Mouse (Mus musculus): ENCODE measurements around the gene Slc25a14. TPM values are rescaled to one million over a fixed set of nuclear protein-coding genes. Genes with fewer than 3 reads are reported as not detected.

Gene Slc25a14
- polyA plus RNA-seq, 1 experiment from 2014 or later: 17.3 TPM

- H3K4me1 ChIP-seq: no peaks in the 10 kb centered on the region
- DNase-seq (ENCODE audit: low spot score): no peak
- WGBS: 58% methylated on average over 3 of the region's 3 CpGs
- no peak overlapping the region for H3K27ac ChIP-seq (replicated peaks)
- H3K36me3 ChIP-seq (replicated peaks): no peaks in the 10 kb centered on the region
- no peaks in the 10 kb centered on the region for H3K27me3 ChIP-seq (replicated peaks; ENCODE audit: low read depth, poor library complexity, severe bottlenecking)
- H3K9me3 ChIP-seq: no peaks in the 10 kb centered on the region
- H3K4me3 ChIP-seq: no peak overlapping the region
These were observed 48.5 kb downstream of the Slc25a14 start for GRCm38 (mm10) chrX:48671714-48672113.

- DNase-seq (ENCODE audit: low spot score): no peak
- H3K4me3 ChIP-seq: no peak within 1 kb of the TSS
- H3K4me1 ChIP-seq: no peaks in the 10 kb centered on the region
- H3K9me3 ChIP-seq: no peaks in the 10 kb centered on the region
- WGBS: 79% methylated on average over 4 of the region's 4 CpGs
- no peaks in the 10 kb centered on the region for H3K36me3 ChIP-seq (replicated peaks)
- H3K27me3 ChIP-seq (replicated peaks; ENCODE audit: low read depth, poor library complexity, severe bottlenecking): no peaks in the 10 kb centered on the region
- H3K27ac ChIP-seq (replicated peaks): no peak within 1 kb of the TSS
These were observed 51.0 kb downstream of the Slc25a14 start, which contains the start of gene Gpr119 for GRCm38 (mm10) chrX:48674171-48674570. TSS of gene Gpr119 (minus strand) at chrX:48674478.

GRCm38 (mm10) chrX:48683451-48683850 is 60.2 kb downstream of the Slc25a14 start:
- H3K4me3 ChIP-seq: no peak overlapping the region
- no peak overlapping the region for H3K27ac ChIP-seq (replicated peaks)
- peak; percentile 25 for DNase-seq (ENCODE audit: low spot score)
- 21% methylated on average over 3 of the region's 3 CpGs for WGBS
- no peaks in the 10 kb centered on the region for H3K9me3 ChIP-seq
- no peaks in the 10 kb centered on the region for H3K4me1 ChIP-seq
- no peaks in the 10 kb centered on the region for H3K27me3 ChIP-seq (replicated peaks; ENCODE audit: low read depth, poor library complexity, severe bottlenecking)
- no peaks in the 10 kb centered on the region for H3K36me3 ChIP-seq (replicated peaks)

DNA sequence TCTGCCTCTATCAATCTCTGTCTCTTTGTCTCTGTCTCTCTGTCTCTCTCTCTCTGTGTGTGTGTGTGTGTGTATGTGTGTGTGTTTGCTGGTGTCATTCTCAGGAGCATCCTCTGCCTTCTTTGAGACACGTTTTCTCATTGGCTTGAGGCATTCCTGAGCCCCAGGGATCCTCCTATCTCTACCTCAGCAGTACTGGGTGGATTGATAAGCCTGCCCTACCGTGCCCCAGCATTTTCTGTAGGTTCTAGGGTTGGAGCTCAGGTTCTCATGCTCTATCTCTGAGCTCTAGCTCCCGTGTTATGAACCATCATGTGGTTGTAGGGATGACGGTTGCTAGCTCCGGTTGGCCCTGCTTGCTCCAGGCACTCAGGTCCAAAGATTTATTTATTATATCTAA is 60.6 kb downstream of the Slc25a14 start:
- Histone ChIP-seq H3K4me1 (no peaks in the 10 kb centered on the region), H3K36me3 (replicated peaks) (no peaks in the 10 kb centered on the region), H3K27me3 (replicated peaks; ENCODE audit: low read depth, poor library complexity, severe bottlenecking) (no peaks in the 10 kb centered on the region), H3K9me3 (no peaks in the 10 kb centered on the region), H3K27ac (replicated peaks) (no peak overlapping the region), H3K4me3 (no peak overlapping the region)
- no peak for DNase-seq (ENCODE audit: low spot score)
- WGBS: 75% methylated on average over 5 of the region's 5 CpGs

- Histone ChIP-seq H3K4me1 (0 out of 2 replicates have a peak, but pooled peaks cover 5% of the 10 kb centered on the region), H3K36me3 (replicated peaks) (peaks cover 13% of the 10 kb centered on the region), H3K27me3 (replicated peaks; ENCODE audit: low read depth, poor library complexity, severe bottlenecking) (no peaks in the 10 kb centered on the region), H3K27ac (replicated peaks) (peak overlapping the region; percentile 44; the same call in 1 of the 2 replicates), H3K9me3 (no peaks in the 10 kb centered on the region), H3K4me3 (peak overlapping the region; percentile 70)
- DNase-seq (ENCODE audit: low spot score): no peak
- WGBS: 16% methylated on average over 6 of the region's 6 CpGs
These were observed 71.2 kb downstream of the Slc25a14 start for GRCm38 (mm10) chrX:48694460-48694859.

- Histone ChIP-seq H3K4me1 (0 out of 2 replicates have a peak, but pooled peaks cover 5% of the 10 kb centered on the region), H3K4me3 (peak within 1 kb of the TSS; percentile 70), H3K36me3 (replicated peaks) (peaks cover 13% of the 10 kb centered on the region), H3K27ac (replicated peaks) (peak within 1 kb of the TSS; percentile 78), H3K27me3 (replicated peaks; ENCODE audit: low read depth, poor library complexity, severe bottlenecking) (no peaks in the 10 kb centered on the region), H3K9me3 (no peaks in the 10 kb centered on the region)
- DNase-seq (ENCODE audit: low spot score): peak; percentile 92
- 19% methylated on average over 42 of the region's 42 CpGs for WGBS
These were observed 71.7 kb downstream of the Slc25a14 start, which contains the start of gene Rbmx2 for GRCm38 (mm10) chrX:48694864-48695371. TSS of gene Rbmx2 (plus strand) at chrX:48695004.

- Histone ChIP-seq H3K36me3 (replicated peaks) (peaks cover 58% of the 10 kb centered on the region), H3K4me1 (no peaks in the 10 kb centered on the region)
These were observed 86.5 kb downstream of the Slc25a14 start for GRCm38 (mm10) chrX:48709701-48710100.

More at GRCm38 (mm10) chrX:48709701-48710100, 86.5 kb downstream of the Slc25a14 start:
- Histone ChIP-seq H3K9me3 (no peaks in the 10 kb centered on the region), H3K27ac (replicated peaks) (no peak overlapping the region), H3K4me3 (no peak overlapping the region), H3K27me3 (replicated peaks; ENCODE audit: low read depth, poor library complexity, severe bottlenecking) (no peaks in the 10 kb centered on the region)
- no peak for DNase-seq (ENCODE audit: low spot score)
- 90% methylated on average over 10 of the region's 10 CpGs for WGBS

Small RNA genes lying within 50 kb of the gene (microRNA-seq; reads per million reads assigned to microRNA genes)
- not detected for gene Gm27828

Other genes starting within 250 kb of the Slc25a14 start
- gene Elf4, start 160.3 kb upstream of the Slc25a14 start, polyA plus RNA-seq (2016; fragmentation: Nextera tagmentation; extraction: Ambion mirVana): 2.4 TPM in 2 replicates
- 82.9 and 84.3 TPM in 2 replicates for gene Aifm1, start 109.8 kb upstream of the Slc25a14 start, polyA plus RNA-seq (2016; fragmentation: Nextera tagmentation; extraction: Ambion mirVana)
- 6.4 and 7.1 TPM in 2 replicates for gene Rab33a, start 104.1 kb upstream of the Slc25a14 start, polyA plus RNA-seq (2016; fragmentation: Nextera tagmentation; extraction: Ambion mirVana)
- 19.1 and 20.8 TPM in 2 replicates for gene Zfp280c, start 28.9 kb upstream of the Slc25a14 start, polyA plus RNA-seq (2016; fragmentation: Nextera tagmentation; extraction: Ambion mirVana)
- not detected in 2 replicates for gene Gpr119, start 51.1 kb downstream of the Slc25a14 start, polyA plus RNA-seq (2016; fragmentation: Nextera tagmentation; extraction: Ambion mirVana)
- gene Rbmx2, start 71.6 kb downstream of the Slc25a14 start, polyA plus RNA-seq (2016; fragmentation: Nextera tagmentation; extraction: Ambion mirVana): 28.7 and 29.0 TPM in 2 replicates

Data from embryonic facial prominence, embryonic 10.5 days (tissue).